Mouse (Mus musculus) thymus, postnatal 25 days (tissue): ENCODE data around the gene Brwd3.

Source experiments
- DNase-seq: peaks from one replicate; pipeline ENCODE4 v3.0.0; 2022

The Brwd3 gene

DNA sequence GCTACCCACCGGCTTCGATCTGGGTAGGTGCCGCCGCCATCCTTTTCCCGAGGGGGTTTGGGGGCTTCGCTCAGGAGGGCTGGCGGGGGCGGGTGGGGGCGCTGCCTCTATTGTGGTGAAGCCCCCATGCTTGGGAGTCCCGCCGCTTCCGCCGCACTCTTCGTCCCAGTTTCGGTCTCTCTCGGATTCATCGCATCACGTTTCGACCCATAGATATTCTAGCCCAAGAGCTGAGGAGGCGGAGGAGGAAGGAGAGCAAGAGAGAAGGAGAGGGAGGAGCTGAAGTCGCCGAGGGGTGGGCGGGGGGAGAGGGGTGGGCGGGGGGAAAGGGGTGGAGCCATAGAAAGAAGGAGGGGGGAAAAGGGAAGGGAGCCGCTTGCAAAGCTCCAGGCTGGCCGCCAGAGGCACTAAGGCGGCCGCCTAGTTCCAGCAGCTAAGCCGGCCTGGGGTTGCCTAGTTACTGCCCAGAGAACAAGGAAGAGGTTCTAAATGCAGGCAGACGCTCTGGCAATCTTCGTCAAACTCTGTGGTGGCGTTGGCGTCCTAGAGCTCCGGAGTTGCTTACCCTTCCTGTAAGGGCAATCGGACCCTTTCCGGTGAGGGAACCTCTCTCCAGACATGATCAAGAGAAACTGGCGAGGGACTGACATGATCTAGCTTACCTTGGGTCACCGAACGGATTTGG is at the start of gene Brwd3:
TSS of gene Brwd3 (minus strand) at position 283 of the 685 bp plus-strand sequence.
- peak; percentile 80 for DNase-seq

DNA sequence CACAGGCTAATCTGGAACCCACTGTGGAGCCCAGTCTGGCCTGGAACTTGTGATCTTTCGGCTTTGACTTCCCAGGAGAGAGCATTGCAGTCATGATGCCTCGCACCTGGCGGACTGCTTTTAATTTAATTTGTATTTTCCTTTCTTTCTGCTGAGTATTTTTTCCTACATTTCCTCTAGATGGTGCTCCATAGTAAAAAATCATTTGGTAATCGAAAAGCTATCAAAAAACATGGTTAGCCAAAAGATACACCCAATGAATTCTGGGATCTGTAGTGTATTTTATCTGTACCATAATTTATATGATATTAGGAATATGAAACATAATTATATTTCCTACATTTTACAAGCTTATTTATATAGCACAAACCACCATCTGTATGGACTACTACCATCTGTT is 28.5 kb upstream of the Brwd3 start:
- DNase-seq, result no peak

DNA sequence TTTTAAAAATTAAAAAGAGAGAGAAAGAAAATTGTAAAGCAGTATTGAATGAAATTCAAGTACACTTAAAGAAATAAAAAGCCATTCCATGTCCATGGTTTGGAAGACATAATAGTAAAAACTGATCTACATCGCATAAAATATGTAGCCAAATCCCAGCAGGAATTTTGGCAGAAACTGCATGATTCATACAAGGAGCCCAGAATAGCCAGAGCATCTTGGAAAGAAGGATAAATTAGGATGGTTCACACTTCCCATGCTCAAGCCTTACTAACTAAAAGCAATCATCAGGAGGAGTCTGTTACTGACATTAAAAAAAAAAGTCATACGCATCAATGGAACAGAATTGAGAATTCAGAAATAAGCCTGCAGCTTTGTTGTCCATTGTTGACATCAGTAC is 8.5 kb upstream of the Brwd3 start:
- DNase-seq, result no peak

DNA sequence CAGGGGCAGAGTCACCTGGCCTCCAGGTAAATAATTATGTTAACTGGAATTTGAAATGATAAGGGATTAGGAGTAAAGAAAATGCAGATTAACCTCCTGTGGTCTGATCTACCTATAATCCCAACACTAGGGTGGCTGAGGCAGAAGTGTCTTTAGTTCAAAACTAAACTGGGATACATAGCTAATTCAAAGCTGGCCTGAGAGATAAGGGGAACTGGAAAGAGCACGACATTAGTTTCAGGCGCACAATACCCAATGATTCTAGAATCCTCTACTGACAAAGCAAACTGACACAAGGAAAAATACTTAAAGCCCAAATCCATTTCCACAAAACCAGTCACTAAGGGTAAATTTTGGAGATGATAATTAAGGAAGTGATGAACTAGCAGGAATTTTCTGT is 2.2 kb upstream of the Brwd3 start:
- DNase-seq, result no peak

DNA sequence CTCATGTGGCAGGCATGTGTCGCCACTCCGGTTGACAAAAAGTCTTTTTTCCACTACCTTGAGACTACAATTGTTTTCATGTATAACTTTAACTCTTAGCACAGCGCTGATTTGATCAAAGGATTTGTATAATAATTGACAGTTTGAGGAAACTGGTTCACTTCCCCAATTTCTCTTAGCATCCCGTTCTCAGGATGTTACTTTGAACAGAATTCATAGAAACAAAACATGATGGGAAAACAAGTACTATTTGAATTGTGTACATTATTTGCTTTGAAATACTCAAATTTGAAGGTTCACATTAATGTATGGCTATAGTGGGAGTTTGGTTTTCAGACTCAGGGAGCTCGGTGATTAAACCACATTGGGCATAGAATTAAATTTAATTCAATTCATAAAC is 1.1 kb upstream of the Brwd3 start:
- DNase-seq, result no peak

DNA sequence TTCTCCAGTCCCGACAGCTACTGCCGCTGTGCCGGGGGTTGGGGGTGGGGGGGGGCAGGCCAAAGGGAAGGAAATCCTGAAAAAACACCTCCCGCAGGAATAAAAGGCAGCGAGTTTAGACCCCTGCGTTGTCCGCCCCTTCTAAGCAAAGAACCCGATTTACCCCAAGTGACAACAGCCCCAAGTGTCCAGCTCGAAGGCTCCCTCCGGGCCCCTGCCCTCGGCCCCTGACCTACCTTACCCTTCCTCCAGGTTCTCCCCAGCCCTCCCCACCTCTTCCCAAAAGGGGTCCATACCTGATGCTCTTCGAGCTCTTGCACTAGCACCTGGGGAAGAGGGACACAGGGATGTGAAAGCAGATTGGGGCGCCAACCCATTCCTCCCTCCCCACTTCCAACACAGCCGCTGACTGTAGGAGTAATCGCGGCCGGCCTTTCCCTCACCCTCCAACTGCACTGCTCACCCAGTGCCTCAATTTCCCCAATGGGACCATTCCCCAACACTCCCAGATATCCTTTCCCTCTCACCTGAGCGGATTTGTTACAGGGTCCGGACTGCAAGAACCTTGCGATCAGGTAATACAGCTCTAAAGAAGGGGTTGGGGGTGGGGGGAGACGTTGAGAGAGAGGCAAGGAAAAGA is 671 bp downstream of the Brwd3 start:
- DNase-seq, result peak; percentile 43

DNA sequence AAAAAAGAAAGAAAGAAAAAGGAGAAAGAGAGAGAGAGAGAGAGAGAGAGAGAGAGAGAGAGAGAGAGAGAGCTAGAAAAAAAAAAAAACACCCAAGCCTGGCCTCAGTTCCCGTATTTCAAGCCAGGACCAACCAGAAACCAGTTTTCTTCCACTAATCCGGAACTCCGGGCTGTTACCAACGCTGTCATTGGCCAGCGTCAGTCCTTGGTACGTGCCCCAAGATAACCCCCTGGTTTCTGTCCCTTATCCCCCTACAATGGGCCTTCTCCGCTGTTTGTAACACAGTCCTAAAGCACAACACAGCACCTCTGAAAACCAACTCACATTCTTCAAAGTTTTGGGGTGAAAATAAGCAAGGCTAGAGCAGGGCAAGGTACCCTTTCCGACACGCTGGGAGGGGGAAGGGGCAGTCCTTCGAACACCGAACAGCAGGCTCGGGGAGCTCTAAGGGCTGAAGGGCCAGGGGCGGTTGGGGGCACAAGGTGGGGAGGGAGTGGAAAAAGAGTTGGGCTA is 1.4 kb downstream of the Brwd3 start:
- DNase-seq, result peak; percentile 81

DNA sequence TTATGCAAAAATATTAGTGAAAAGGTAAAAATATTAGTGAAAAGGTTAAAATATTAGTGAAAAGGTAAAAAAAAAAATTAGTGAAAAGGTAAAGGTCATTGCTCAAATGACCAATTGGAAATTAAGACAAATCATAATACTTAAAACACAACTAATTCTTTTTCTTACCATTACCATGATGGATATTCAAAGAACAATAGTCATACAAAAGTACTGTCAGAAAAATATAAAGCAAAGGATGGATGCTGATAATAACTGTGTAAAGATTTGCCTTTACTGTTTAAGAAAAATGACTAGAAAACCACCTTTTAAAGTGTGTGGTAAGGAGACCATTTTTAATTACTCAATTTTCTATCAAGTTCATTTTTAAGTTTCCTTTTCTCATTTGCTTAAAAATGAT is 2.9 kb downstream of the Brwd3 start:
- no peak for DNase-seq

DNA sequence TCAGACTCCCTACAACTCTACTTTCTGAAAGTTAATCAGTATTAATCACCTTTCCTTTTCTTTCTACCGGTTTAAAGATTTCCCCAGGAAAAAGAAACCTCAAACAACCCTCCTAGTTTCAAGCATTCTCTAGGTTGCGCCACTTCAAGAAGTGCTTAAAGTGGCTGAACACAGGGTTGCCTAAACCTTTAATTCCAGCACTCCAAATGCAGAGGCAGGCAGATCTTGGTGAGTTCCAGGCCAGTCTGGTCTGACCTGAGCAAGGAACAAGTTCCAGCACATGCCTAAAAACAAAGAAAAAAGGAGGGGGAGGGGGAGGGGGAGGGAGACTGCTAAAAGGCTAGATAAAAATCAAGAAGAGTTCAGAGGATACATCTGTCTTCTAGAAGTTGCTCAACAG is 6.1 kb downstream of the Brwd3 start:
- DNase-seq, result no peak

DNA sequence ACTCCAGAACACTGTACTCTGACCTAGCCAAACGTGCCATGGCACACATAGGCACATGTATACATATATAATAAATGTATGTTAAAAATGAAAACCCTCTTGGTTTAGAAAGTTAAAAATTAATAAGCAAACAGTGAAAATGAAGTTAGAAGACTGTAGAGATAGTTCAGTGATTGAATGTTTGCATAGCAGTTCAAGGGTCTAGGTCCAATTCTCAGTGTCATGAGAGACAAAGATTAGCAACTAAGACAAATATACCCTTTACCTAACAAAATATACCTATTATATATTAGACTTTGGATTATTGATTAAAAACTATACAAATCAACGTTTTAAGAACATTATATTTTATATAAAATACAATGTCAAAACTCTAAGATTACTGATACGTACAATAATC is 36.9 kb downstream of the Brwd3 start:
- no peak for DNase-seq

DNA sequence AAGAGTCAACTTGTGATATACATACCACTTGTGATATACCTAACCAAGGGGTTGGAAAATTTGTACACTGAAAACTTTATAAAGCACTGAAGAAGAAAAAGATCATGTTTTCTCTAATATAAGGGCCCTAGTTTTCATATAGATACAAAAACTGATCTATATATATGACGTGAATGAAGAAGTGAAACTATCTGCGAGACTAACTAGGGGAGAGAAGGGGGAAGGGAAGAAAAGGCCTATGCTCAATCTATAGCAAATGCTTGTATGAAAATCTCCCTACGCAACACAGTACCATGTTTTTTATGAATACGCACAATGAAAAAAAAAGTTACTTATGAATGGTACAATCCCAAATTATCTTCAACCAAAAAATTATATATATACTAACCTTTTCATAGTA is 50.4 kb downstream of the Brwd3 start:
- no peak for DNase-seq

DNA sequence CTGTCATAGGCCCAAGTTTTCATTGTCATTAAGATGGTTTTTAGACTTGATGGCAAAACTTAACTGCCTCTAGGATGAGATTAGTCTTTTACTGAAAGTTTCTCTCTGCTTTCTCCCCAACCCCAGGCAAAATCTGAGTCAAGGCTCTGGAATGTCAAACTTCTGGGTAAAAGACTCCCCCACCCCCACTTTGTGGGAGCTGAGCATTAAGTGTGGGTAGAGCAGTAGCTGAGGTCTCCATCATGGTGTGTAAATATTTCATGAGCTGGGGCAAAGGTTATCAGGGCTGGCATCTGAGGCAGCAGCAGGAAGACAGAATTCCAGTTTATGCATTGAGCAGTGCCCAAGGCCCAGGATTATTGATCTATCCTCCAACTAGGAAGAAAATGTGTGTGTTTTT is 102.4 kb downstream of the Brwd3 start:
- no peak for DNase-seq

DNA sequence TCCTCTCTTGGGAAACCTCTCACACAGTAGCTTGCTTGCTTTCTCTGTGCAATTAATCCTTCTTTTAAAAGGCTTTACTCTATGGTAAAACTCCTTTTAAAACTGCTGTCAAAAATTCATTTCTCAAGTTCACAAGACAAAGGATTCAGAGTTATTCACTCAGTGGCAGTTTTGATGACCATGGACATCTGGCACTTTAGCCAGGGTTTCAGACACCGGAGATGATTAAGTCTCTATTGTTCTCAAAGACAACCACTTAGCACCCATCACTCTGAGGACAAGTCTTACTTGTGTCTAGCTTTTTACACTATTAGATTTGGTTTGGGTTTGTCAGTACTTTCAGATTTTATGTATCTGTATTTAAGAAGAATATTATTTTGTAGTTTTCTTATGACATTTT is 104.6 kb downstream of the Brwd3 start:
- no peak for DNase-seq

DNA sequence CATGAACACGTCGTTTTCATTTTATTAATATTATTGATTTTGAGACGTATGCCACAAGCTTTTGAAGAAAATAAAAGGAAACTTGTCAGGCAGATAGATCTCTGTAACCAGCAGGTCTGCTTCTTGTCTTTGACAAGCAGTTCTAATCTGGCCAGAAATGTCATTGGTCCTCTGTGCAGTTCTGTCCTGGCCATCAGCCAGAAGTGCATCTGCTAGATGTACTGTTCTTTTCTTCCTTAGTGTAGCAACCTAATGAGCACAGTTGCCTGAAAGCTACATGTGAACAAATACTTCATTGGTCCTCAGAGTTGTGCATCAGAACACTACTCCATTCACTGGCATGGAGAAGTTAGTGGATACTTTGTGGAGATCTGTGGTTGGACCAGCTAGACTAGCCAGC is 105.1 kb downstream of the Brwd3 start:
- DNase-seq, result no peak

DNA sequence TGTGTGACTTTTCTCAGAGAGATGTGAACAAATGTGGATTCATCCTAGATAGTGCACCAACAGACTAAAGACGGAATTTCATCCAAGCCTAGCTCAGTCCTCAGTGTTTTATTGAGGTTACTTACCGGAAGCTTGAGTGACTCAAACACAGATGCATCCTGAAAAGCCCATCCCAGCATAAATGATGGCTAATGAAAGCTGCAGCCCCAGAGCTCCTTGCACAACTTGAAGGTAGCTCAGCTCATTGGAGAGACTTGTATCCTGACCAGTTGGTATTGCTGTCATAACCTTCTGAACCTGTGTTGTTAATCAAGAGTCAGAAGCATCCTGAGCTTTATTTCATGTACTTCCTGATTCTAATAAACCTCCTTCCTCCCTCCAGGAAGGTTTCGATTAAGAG is 105.8 kb downstream of the Brwd3 start:
- no peak for DNase-seq

DNA sequence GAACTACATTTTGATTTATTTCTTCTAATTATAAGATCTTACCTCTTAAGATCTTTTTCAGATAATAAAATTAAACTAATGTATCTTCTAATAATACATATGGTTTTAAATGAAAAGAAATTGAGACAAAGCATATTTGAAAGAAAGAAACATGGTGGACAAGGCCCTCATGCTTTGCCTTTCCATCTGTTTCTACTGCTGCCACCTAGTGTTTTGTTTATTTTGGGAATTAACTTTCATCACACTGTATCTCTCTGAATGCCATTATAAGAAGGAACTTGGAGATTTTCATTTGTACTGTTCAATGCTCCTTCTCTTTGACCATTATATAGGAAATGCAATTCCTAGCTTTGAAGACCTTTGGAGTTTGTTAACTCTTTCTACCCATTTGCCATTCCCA is 109.9 kb downstream of the Brwd3 start:
- no peak for DNase-seq

DNA sequence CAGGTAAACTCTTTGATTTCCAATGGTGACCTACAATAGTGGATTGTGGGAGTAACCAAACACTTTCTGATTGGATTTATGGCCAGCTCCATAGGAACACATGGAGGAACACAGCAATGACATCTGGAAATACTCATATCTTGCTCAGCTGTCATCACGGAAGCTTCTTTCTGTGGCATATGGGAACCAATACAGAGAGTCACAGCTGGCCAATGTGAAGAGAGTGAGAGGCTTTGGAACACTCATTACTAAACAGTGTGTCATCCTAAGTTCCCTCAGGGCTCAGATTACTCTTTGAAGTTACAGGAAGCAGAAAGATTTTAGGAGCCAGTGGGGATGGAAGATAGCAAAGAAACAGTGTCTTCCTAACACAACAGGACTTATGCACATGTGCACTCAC is 111.7 kb downstream of the Brwd3 start:
- no peak for DNase-seq

DNA sequence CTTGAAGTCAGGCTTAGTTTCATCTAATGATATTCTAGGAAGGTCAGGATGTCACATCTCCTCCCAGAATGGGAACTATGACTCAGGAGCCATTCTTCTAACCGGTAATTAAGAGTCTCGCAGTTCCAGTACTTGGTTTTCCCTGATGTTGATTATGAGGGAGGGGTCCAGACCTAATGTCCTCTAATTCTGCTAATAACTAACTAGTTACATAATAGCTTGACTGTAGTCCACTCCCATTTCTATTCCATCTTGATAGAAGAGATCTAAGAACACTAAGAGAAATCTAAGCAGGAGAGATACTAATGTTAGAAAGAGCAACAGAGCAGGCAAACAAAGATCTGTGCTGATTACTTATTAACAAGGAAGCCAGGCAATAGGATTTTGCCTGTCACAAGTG is 129.9 kb downstream of the Brwd3 start:
- DNase-seq, result no peak
